Mouse (Mus musculus) monocyte, adult 2 months (primary cell): Measurements from ENCODE around the gene Gm4969.
"Not testable (repeated sequence)": the region's sequence is repeated elsewhere in the genome, so short reads cannot be mapped to it uniquely, and the experiment has no call there.

ENCODE experiments used
- DNase-seq, 2 experiments: peaks; one replicate each; pipeline ENCODE4 v3.0.0; 2022; ENCODE audit warnings: low spot score in 2 of 2, low read depth in 1 of 2

The Gm4969 gene

GRCm38 (mm10) chr7:19073504-19073903 is 44.7 kb downstream of the Gm4969 start:
- DNase-seq, result no peak

- DNase-seq, result not testable (repeated sequence)
Measured at GRCm38 (mm10) chr7:19071024-19071423, 47.1 kb downstream of the Gm4969 start.

GRCm38 (mm10) chr7:19069500-19069899 is 48.7 kb downstream of the Gm4969 start:
- DNase-seq, result no peak

- peak in 1 of 2 experiments; percentile 67 for DNase-seq
Measured at GRCm38 (mm10) chr7:19068707-19069106, 49.5 kb downstream of the Gm4969 start.

GRCm38 (mm10) chr7:19067935-19068334 is 50.2 kb downstream of the Gm4969 start:
- DNase-seq, result no peak

GRCm38 (mm10) chr7:19067063-19067462 is 51.1 kb downstream of the Gm4969 start:
- no peak for DNase-seq

GRCm38 (mm10) chr7:19065896-19066295 is 52.3 kb downstream of the Gm4969 start:
- no peak for DNase-seq

GRCm38 (mm10) chr7:19057405-19057804 is 60.8 kb downstream of the Gm4969 start:
- no peak for DNase-seq

- no peak for DNase-seq
Measured at GRCm38 (mm10) chr7:19055108-19055507, 63.1 kb downstream of the Gm4969 start.

GRCm38 (mm10) chr7:19054777-19055076 is 63.4 kb downstream of the Gm4969 start:
- DNase-seq, result no peak

- no peak for DNase-seq
Measured at GRCm38 (mm10) chr7:19054047-19054776, 64.0 kb downstream of the Gm4969 start, which contains the start of gene Rsph6a. TSS of gene Rsph6a (plus strand) at chr7:19054690.

GRCm38 (mm10) chr7:19053136-19053532 is 65.0 kb downstream of the Gm4969 start:
- DNase-seq, result no peak

GRCm38 (mm10) chr7:19052345-19053135 is 65.6 kb downstream of the Gm4969 start:
- DNase-seq, result no peak

GRCm38 (mm10) chr7:19051161-19051560 is 67.0 kb downstream of the Gm4969 start:
- no peak for DNase-seq

- DNase-seq, result no peak
Measured at GRCm38 (mm10) chr7:19050172-19050571, 68.0 kb downstream of the Gm4969 start.

GRCm38 (mm10) chr7:19049252-19049651 is 68.9 kb downstream of the Gm4969 start:
- no peak for DNase-seq
